Mouse (Mus musculus): Measurements from ENCODE around the gene Jhy.

DNA sequence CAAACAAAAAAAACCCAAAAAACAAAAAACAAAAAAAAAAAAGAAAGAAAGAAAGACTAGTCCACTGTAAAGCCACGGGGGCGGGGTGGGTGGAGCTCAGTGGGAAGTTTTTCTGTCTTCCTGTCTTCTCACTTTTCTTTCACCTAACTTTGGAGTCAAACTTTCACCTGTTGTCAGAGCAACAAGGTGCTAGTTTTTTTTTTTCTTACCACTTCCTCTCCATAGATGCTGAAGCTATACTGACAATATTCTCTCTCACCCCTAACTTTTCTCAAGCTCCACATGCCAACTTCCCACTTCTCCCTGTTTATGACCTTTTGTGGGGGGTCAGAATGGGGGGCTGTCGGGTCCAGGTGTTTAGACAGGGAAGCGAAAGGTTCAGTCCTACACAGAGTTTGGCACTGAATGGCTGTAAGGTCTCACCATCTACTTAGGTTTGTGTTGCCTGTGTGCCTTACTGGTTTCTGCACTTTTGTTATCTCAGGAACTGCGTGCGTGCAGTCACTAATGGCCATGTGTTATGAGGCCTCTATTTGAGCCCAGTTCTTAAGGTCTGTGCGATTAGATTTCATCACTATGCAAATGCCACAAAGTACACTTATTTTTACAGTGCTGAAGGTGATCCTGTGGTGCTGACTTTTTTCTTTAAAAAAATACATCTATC, 33.3 kb upstream of the Jhy start:
- TF ChIP-seq CTCF (IDR thresholded peaks at IDR 0.05; ENCODE audit: low read depth) (no peak), EP300 (IDR thresholded peaks at IDR 0.05; ENCODE audit: low read depth) (no peak)

All from heart, postnatal 0 days (tissue).